Mouse (Mus musculus): ENCODE results near the gene Gnat1.

The Gnat1 gene

GRCm38 (mm10) chr9:107679501-107679900 lies at the start of gene Gnat1:
Gene Gnat1 (minus strand): TSS chr9:107679712.
- no peak for DNase-seq (ENCODE audit: low read depth, low spot score)

- DNase-seq (ENCODE audit: low read depth, low spot score) = no peak
Measured at GRCm38 (mm10) chr9:107728919-107729670, 49.6 kb upstream of the Gnat1 start.

DNA sequence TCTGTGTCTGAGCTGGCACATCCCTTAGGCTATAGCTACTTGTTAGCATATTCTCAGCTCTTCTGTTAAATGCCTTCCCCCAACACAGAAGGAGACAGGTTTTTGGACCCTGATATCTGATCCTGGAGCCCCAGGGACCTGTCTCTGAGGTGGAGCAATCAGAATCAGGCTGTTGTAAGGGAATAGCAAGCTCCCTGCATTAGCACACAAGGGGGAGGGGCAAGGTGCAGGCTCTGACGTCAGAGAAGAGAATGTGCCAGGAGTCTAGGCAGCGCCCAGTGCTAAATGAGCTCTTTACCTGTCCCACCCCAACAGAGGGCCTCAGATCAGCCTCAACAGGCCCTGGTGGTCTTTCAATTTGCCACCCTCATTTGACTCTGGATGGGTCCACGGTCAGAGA lies 47.5 kb upstream of the Gnat1 start:
- DNase-seq (ENCODE audit: low read depth, low spot score) = no peak

GRCm38 (mm10) chr9:107724796-107725195 lies 45.3 kb upstream of the Gnat1 start:
- no peak for DNase-seq (ENCODE audit: low read depth, low spot score)

- DNase-seq (ENCODE audit: low read depth, low spot score) = peak; percentile 83
Measured at GRCm38 (mm10) chr9:107723794-107724531, 44.5 kb upstream of the Gnat1 start.

DNA sequence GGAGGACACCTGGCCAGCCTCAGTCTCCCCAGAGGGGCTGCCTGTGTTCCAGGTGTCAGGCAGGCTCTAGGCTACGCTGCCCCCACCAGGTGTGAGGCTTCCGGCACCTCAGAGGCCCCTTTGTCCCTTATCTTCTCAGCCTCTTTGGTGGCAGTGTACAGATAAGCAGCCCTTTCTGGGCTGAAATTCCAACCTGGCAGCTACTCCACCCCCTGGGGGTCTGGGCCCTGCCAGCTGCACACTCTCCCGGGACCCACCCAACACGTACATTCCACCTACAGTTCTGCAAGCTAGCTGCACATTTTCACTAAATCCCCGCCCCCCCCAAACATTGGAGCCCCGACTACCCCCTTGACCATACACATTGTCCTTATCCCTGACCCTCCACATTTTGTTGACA lies 43.8 kb upstream of the Gnat1 start:
- no peak for DNase-seq (ENCODE audit: low read depth, low spot score)

DNA sequence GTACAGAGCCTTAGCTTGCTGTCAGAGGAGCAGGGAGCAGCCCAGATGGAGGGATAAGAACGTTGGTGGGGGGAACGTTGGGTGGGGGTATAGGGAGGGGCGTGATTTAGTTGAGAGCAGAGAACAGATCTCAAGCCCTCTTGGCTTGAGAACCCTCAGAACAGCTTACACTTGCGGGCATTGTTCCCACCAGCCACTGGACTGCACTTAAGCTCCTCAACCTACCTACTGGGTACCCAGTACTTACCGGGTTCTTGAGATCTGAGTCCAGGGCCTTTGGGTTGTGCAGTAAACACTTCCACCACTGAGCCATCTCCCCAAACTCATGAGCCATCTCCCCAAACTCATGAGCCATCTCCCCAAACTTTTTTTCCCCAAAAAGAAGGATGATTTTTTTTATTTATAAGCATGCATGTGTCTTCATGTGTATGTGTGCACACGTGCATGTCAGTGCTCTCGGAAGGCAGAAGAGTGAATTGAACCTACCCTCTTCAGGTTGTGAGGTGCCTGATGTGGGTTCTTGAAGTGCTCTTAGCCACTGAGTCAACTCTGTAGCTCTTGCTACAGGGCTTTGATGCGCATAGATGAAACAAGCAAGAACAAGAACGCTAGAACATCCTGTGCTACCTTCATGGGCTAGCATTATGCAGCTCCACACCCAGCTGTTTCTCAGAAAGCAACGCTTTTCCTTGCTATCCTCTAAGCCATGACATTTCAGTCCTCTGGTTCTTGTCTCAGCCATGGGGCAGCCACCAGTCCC lies 39.4 kb upstream of the Gnat1 start:
- DNase-seq (ENCODE audit: low read depth, low spot score) = no peak

DNA sequence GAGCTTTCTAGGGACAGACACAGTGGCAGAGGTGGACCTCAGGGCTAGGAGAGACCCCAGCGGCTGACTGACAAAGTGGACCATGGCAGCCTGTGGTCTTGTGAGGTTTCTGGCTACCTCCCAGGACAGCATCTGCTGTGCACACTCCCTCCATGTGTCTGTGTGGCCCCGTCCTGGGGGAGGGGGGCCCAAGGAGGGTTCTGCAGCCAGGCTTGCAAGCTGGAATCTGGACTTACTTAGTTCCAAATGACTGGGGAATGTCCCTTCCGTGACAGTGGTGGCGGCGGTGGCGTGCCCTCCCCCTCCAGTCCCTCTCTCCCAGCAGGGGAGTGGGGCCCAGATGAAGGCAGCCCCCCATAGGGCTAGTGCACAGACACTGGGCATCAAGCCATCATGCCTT lies 37.4 kb upstream of the Gnat1 start:
- no peak for DNase-seq (ENCODE audit: low read depth, low spot score)

DNA sequence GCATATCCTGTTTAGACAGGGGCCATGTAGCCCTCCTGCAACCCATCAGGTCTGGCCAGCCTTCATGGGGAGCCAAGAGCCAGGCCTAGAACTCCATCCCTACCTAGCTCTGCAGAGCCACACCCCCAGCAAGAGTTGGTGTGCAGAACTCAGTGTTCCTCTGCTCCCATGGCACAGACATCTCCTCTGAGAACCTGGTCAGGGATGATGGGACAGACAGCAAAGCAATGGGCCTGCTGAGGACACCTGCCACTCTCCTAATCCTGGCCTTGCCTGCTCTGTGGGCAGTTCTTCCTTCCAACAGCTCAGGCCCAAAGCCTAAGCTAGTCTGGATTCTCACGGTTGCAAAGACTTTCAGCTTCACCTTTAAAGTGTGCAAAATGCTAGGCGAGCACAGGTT lies 36.1 kb upstream of the Gnat1 start:
- no peak for DNase-seq (ENCODE audit: low read depth, low spot score)

- peak; percentile 64 for DNase-seq (ENCODE audit: low read depth, low spot score)
Measured at GRCm38 (mm10) chr9:107714221-107714952, 34.9 kb upstream of the Gnat1 start.

GRCm38 (mm10) chr9:107709697-107710483 lies 30.4 kb upstream of the Gnat1 start, which contains the start of gene Sema3f:
Gene Sema3f (minus strand): TSS chr9:107710475.
- DNase-seq (ENCODE audit: low read depth, low spot score) = peak; percentile 73

GRCm38 (mm10) chr9:107709096-107709696 lies 29.7 kb upstream of the Gnat1 start:
- no peak for DNase-seq (ENCODE audit: low read depth, low spot score)

- no peak for DNase-seq (ENCODE audit: low read depth, low spot score)
Measured at GRCm38 (mm10) chr9:107708439-107709095, 29.1 kb upstream of the Gnat1 start.

DNA sequence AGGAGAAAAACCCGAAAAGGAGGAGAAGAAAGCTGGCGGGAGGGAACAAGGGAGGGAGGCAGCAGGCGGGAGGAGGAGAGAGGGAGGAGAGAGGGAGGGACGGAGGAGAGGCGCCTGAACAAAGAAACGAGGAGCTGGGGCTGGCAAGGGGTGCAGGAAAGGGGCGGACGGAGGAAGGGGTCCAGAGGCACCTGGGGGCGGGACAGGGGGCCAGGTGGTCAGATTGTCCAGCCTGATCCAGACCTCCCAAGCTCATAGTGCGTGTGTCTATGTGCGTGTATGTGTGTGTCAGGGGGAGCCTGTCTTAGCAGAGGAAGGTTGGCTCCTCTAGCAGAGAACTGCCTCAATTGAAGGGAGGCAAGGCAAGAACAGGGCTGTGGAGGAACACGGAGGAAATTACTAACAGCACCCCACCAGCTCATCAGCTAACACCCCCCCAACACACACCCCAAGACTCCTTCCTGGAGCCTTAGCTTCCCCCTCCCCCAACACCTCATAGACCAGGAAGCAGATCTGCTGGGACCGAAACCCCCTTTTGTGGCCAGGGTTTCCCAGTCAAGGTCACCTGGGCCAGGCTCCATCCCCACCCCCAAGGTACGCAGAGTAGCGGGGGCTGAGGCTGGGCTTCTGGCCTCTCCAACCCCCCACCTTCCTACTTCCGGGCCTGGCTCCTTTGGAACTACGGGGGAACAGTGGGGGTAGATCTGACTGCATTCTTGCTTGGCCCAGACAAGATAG lies 28.4 kb upstream of the Gnat1 start:
- DNase-seq (ENCODE audit: low read depth, low spot score) = peak; percentile 63

DNA sequence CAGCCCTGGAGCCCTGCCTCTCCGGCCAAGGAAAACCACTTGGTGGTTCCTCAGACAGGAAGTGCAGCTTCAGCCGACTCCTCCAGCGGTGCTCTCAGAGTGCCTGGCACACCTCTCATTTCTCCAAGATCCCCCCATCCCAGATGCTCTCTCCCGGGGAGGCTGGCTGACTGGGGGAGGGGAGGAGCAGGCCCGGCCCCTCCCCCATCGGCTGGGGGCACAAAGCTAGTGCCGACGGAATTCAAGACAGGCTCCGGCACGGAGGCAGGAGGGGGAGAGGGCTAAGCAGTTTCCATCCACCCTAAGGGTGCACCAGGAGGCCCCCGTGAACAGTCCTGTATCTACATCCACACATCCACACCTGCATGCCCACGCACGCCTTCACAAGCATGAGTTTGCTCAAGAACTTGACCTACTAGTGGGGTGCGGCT lies 27.3 kb upstream of the Gnat1 start:
- DNase-seq (ENCODE audit: low read depth, low spot score) = peak; percentile 62

DNA sequence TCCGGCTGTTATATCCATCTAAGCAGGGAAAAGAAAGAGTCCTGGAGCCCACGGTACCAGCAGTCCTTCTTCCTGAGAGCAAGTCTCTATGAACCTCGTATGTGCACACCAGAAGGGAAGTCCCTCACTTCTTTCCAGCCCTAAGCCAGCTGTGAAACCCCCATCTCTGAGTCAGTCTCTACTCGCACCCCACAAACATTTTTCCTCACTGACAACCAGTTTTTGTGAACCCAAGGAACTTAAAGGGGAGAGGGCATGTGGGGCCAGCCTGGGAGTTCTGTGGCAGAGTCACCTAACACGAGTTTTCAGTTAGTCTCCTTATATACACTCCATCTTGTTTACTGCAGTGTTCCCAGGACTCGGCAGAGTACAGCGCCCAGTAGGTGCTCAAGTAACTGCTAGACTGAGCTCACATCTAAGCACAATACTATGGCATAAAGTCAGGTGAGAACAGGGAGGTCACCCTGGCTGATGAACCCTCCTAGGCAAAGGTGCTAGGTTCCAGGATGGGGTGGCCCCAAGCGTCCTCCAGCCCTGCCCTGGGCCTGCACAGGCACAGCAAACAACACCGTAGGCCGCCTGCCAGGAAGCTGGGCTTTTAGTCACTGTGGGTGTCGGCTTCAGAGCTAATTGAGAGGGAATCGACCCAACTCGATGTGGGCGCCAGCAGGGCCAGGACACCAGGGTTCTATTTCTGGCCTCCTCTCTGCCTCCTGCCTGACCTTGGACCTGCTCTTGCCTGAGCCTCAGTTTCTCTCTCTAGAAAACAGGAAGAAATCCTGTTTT lies 24.0 kb upstream of the Gnat1 start:
- DNase-seq (ENCODE audit: low read depth, low spot score) = no peak

DNA sequence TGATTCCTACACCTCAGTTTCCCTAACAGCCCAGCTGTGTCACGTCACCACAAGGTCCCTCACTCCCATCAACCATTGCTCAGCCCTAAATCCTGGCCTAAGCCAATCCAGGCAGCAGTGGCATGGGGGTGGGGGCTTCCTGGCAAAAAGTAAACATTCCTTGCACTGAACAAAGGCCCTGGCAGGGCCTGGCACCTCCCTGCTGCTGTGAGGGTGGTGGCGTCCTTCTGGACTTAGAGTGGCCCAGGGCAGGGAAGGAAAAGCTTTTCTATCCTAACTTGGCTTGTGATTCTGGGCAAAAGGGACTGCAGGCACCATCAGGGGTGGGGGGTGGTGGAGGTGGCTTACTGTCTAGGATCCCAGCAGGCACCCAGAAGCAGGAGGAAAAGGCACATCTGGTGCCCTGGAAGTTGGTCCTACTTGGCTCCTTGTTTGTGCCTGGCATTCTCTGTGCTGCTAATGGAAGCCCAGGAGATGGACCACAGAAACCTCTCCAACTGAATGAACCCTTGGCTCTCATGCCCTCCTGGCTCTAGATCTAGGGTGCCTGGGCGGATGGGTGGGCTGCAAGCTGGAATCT lies 23.2 kb upstream of the Gnat1 start:
- DNase-seq (ENCODE audit: low read depth, low spot score) = no peak

DNA sequence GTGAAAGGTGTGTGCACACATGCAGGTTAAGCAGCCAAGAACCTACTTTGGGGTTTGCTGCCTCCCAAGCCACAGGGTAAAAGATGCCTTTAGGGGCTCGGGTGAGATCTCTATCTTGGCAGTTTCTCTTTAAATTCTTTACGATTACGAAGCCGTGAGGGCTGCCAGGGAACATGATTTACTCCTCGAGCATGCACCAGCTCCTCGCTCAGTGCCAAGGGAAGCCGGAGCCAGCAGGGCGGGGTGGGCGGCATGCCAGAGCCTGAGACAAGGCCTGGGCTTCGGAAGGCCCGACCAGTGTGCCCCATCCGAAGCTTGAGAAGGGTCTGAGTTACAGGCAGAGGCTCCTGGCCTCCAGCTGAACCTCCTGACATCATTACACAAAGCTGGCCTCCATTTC lies 22.1 kb upstream of the Gnat1 start:
- DNase-seq (ENCODE audit: low read depth, low spot score) = no peak
